Mouse (Mus musculus): ENCODE data around the gene Dnajb2.

- TF ChIP-seq CTCF (IDR thresholded peaks at IDR 0.05; ENCODE audit: low read depth) (no peak), EP300 (optimal IDR thresholded peaks at IDR 0.05) (no peak)
These were observed 8.1 kb downstream of the Dnajb2 start for GRCm38 (mm10) chr1:75244175-75244826.

Data from stomach, postnatal 0 days (tissue).